Mouse (Mus musculus) ES-E14 (cell line): ENCODE data around the gene Haus2. TPM values are rescaled to one million over a fixed set of nuclear protein-coding genes. Genes with fewer than 3 reads are reported as not detected.

Experiments used
- DNase-seq: peaks from one replicate; pipeline ENCODE4 v3.0.0-alpha.2; 2013; ENCODE audit warnings: low read depth, low spot score
- H3K27ac ChIP-seq: 2 replicates; pipeline ENCODE4 v1.5.1; 2012; ENCODE audit warnings: low read depth, mild to moderate bottlenecking, low read length, moderate library complexity, mixed read lengths; ENCODE audit not compliant: poor library complexity, insufficient read depth, severe bottlenecking
- H3K36me3 ChIP-seq: 2 replicates; pipeline ENCODE4 v1.6.1; 2012; ENCODE audit warnings: mild to moderate bottlenecking, low read length, moderate library complexity, mixed read lengths; ENCODE audit not compliant: control insufficient read depth, poor library complexity, insufficient read depth, severe bottlenecking
- H3K4me1 ChIP-seq, 2 experiments: fragments of 150-350 bp in 1 of 2; sonication (generic) in 1 of 2; 2 replicates each; pipeline ENCODE4 v1.6.1; 2012; ENCODE audit warnings: low read length in 2 of 2, mild to moderate bottlenecking in 1 of 2, mixed read lengths in 1 of 2; ENCODE audit not compliant: control insufficient read depth in 2 of 2, insufficient read depth in 2 of 2, poor library complexity in 1 of 2
- H3K4me3 ChIP-seq, 2 experiments: fragments of 150-350 bp in 1 of 2; sonication (generic) in 1 of 2; 2 replicates each; pipeline ENCODE4 v1.5.1; 2012; ENCODE audit warnings: low read length in 2 of 2, low read depth in 1 of 2, mild to moderate bottlenecking in 1 of 2, mixed read lengths in 1 of 2; ENCODE audit not compliant: insufficient read depth in 1 of 2, poor library complexity in 1 of 2, severe bottlenecking in 1 of 2
- H3K9ac ChIP-seq: 2 replicates; pipeline ENCODE4 v1.6.1; 2012; ENCODE audit warnings: low read depth, mild to moderate bottlenecking, low read length, mixed read lengths; ENCODE audit not compliant: poor library complexity, insufficient read depth, severe bottlenecking
- H3K9me3 ChIP-seq: fragments of 150-350 bp; sonication (generic); 2 replicates; pipeline ENCODE4 v1.6.1; 2012; ENCODE audit warnings: low read depth, mild to moderate bottlenecking, low read length; ENCODE audit not compliant: control insufficient read depth, insufficient read depth
- CHD2 ChIP-seq: IDR thresholded peaks from 2 replicates; pipeline ENCODE4 v1.6.1; 2014; ENCODE audit warnings: mild to moderate bottlenecking, low read depth, low read length, inconsistent platforms
- HCFC1 ChIP-seq: IDR thresholded peaks from 2 replicates; pipeline ENCODE4 v1.6.1; 2012; ENCODE audit warnings: low read length, inconsistent platforms, borderline replicate concordance; ENCODE audit not compliant: insufficient read depth
- MAFK ChIP-seq: IDR thresholded peaks from 2 replicates; pipeline ENCODE4 v1.6.1; 2014; ENCODE audit warnings: mild to moderate bottlenecking, low read depth, low read length, inconsistent platforms; ENCODE audit not compliant: insufficient read depth
- ZC3H11A ChIP-seq: IDR thresholded peaks from 2 replicates; pipeline ENCODE4 v1.6.1; 2012; ENCODE audit warnings: low read depth, mild to moderate bottlenecking, inconsistent platforms, low read length, borderline replicate concordance
- ZNF384 ChIP-seq: IDR thresholded peaks from 2 replicates; pipeline ENCODE4 v1.6.1; 2012; ENCODE audit warnings: low read depth, low read length, inconsistent platforms
- in situ Hi-C, 2 experiments: fragments of 600-800 bp; cut with MboI; formaldehyde crosslinking; loops; one replicate each; pipeline ENCODE4 v1.15.1; 2025; ENCODE audit warnings: low sequenced_read_pairs in 2 of 2, inconsistent platforms in 1 of 2; ENCODE audit not compliant: unreplicated experiment in 2 of 2
- total RNA-seq: library from RNA; depleted of rRNA; stranded (reverse); fragments of 300-350 nt; gene quantifications from 2 replicates; pipeline ENCODE4 v1.2.3, GENCODE M21; 2012

The Haus2 gene
- total RNA-seq, 1 experiment: 18.6 TPM

- TF ChIP-seq MAFK (no peak), CHD2 (no peak), ZNF384 (no peak), ZC3H11A (no peak), HCFC1 (no peak)
- H3K9ac ChIP-seq: no peak overlapping the region
- in situ Hi-C loops: no loop called here
- no peak for DNase-seq
- H3K4me1 ChIP-seq: no peaks in the 10 kb centered on the region
- H3K36me3 ChIP-seq: no peaks in the 10 kb centered on the region
- no peak overlapping the region for H3K27ac ChIP-seq
- no peak overlapping the region for H3K4me3 ChIP-seq
- no peaks in the 10 kb centered on the region for H3K9me3 ChIP-seq
Observed at GRCm38 (mm10) chr2:120654693-120655092, 45.5 kb downstream of the Haus2 start.

GRCm38 (mm10) chr2:120655905-120656304 is 46.7 kb downstream of the Haus2 start:
- TF ChIP-seq ZNF384: no peak
- TF ChIP-seq HCFC1: no peak
- Histone ChIP-seq H3K9me3 (no peaks in the 10 kb centered on the region), H3K4me1 (no peaks in the 10 kb centered on the region), H3K27ac (no peak overlapping the region), H3K9ac (no peak overlapping the region), H3K36me3 (no peaks in the 10 kb centered on the region), H3K4me3 (no peak overlapping the region)
- in situ Hi-C loops: no loop called here
- DNase-seq: no peak

- TF ChIP-seq ZC3H11A (no peak), CHD2 (no peak), HCFC1 (no peak), MAFK (no peak), ZNF384 (no peak)
- no peak overlapping the region for H3K4me3 ChIP-seq
- H3K9ac ChIP-seq: no peak overlapping the region
- H3K36me3 ChIP-seq: no peaks in the 10 kb centered on the region
- in situ Hi-C loops: no loop called here
- no peaks in the 10 kb centered on the region for H3K9me3 ChIP-seq
- no peaks in the 10 kb centered on the region for H3K4me1 ChIP-seq
- no peak overlapping the region for H3K27ac ChIP-seq
- no peak for DNase-seq
Observed at GRCm38 (mm10) chr2:120656711-120657110, 47.5 kb downstream of the Haus2 start.

GRCm38 (mm10) chr2:120658486-120658885 is 49.3 kb downstream of the Haus2 start:
- Histone ChIP-seq H3K4me1 (no peaks in the 10 kb centered on the region), H3K36me3 (no peaks in the 10 kb centered on the region), H3K27ac (no peak overlapping the region), H3K9ac (no peak overlapping the region), H3K9me3 (no peaks in the 10 kb centered on the region), H3K4me3 (no peak overlapping the region)
- no peak for DNase-seq
- TF ChIP-seq HCFC1 (no peak), CHD2 (no peak), MAFK (no peak), ZNF384 (no peak)
- in situ Hi-C loops: no loop called here

- no peaks in the 10 kb centered on the region for H3K4me1 ChIP-seq
Observed at GRCm38 (mm10) chr2:120659318-120659717, 50.1 kb downstream of the Haus2 start.

More at GRCm38 (mm10) chr2:120659318-120659717, 50.1 kb downstream of the Haus2 start:
- Histone ChIP-seq H3K9ac (no peak overlapping the region), H3K27ac (no peak overlapping the region), H3K4me3 (no peak overlapping the region), H3K9me3 (no peaks in the 10 kb centered on the region), H3K36me3 (no peaks in the 10 kb centered on the region)
- in situ Hi-C loops: no loop called here
- TF ChIP-seq HCFC1 (no peak), MAFK (no peak), ZNF384 (no peak), CHD2 (no peak)
- no peak for DNase-seq
